Mouse (Mus musculus): ENCODE results near the gene Lmnb2.

The Lmnb2 gene

GRCm38 (mm10) chr10:80917779-80918434 is at the start of gene Lmnb2:
Gene Lmnb2, minus strand, starts transcription at chr10:80918245.
- peak; percentile 89 for DNase-seq

- no peak for DNase-seq
Measured at GRCm38 (mm10) chr10:80967101-80967656, 49.1 kb upstream of the Lmnb2 start.

- DNase-seq = no peak
Measured at GRCm38 (mm10) chr10:80966296-80966695, 48.3 kb upstream of the Lmnb2 start.

- no peak for DNase-seq
Measured at GRCm38 (mm10) chr10:80963031-80963975, 45.3 kb upstream of the Lmnb2 start.

GRCm38 (mm10) chr10:80962585-80962984 is 44.5 kb upstream of the Lmnb2 start:
- no peak for DNase-seq

- DNase-seq = no peak
Measured at GRCm38 (mm10) chr10:80962051-80962472, 44.0 kb upstream of the Lmnb2 start.

DNA sequence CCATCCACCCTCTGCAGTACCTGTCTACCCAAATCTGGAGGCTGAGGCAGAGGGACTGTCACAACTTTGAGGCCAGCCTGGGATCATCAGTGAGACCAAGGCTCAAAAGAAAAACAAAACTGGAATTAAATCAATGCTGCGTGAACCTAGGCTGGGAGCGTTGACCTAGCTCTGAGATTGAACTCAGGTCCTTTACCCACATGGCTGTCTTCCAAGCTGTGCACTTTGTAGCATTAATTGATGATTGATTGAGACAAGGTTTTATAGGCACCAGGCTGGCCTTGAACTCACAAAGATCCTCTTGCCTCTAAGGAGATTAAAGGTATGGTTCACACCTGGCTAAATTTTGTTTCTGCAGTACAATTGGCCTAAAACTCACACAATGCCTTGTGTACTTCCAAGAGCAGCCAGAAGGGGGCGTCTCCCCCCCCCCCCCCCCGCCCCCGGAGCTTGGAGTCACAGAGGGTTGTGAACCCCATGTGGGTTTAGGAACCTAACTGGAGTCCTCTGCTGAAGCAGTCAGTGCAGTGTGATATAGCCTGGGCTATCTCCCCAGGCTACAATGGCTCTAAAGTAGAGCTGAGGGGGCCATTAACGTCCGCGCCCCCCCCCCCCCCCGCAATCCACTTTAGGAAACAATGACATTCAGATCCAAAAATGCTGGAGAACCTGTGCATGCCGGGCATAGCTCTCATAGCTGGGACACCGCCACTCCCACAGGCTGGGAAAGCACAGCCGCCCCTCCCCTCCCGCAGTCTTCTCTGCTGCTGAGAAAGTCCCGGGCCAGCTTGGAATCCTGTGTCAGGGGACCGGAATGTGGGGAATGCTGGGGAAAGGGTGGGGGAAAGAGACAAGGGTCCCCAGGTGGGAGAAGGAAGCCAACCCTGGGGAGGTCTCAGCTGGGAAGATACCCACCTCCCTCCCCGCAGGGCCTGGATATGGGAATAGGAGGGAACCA is 42.8 kb upstream of the Lmnb2 start:
- no peak for DNase-seq

DNA sequence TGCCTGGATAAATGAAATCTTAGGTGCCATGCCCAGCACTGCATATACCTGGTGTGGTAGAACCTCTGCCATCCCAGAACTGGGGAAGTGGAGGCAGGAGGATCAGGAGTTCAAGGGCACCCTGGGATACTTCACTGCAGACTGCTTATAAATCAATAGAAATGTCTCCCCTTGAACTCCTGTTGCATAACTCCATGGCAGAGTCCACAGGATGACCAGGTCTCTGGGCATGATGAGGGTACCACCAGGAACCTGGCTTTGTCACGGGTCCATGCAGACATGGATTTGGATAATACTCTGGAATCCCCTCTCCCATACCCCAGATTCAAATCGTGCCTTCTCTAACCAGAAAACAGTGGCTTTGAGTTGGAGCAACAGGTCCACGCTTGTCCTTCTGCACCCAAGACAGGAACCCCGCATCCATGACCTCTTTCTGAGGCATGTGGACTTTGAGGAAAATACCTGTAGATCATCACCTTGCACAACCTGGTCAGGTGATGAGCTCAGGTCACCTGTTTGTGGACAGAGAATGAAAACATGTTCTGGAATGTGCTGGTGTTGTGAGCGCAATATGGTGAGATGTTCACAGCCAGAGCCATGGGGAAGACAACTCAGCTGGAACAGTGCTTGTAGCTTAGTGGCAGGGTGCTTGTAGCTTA is 41.1 kb upstream of the Lmnb2 start:
- DNase-seq = no peak

DNA sequence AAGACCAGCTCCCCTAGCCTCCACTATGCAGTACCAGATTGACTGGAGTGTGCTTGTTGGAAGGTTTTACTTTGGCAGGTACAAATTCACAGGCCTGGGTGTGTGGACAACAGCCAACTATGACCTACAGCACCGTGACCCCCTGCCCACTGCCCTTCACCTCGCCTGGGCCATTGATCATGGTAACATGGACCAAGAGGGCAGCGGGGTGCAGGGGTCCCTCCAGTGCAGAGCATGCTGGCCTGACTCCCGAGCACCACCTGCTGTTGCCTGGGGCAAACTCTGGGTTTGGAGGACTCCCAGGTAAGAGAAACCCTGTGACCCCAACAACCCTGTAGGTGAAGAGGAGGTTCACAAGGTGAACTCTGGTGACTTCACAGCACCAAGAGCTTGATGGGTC is 39.7 kb upstream of the Lmnb2 start:
- no peak for DNase-seq

- DNase-seq = no peak
Measured at GRCm38 (mm10) chr10:80956901-80957300, 38.9 kb upstream of the Lmnb2 start.

DNA sequence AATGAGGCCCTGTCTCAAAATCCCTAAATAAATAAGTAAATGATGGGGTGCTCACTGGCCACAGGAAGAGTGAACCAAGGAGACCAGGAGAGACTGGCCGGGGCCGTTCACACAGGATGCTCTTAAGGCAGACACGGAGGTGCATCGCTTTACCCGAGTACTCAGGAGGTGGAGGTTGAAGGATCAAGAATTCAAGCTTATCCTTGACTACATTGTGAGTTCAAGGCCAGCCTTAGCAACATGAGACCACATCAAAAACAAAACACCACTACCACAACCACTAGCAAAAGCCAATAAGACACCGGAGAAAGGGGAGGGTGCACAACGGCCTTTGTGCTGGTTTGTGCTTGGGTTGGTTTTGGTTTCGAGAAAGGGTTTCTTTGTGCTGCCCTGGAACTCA is 38.3 kb upstream of the Lmnb2 start:
- DNase-seq = no peak

- peak; percentile 56 for DNase-seq
Measured at GRCm38 (mm10) chr10:80955536-80955935, 37.5 kb upstream of the Lmnb2 start.

- DNase-seq = no peak
Measured at GRCm38 (mm10) chr10:80954843-80955242, 36.8 kb upstream of the Lmnb2 start.

GRCm38 (mm10) chr10:80954415-80954814 is 36.4 kb upstream of the Lmnb2 start:
- DNase-seq = no peak

- no peak for DNase-seq
Measured at GRCm38 (mm10) chr10:80952449-80952848, 34.4 kb upstream of the Lmnb2 start.

- no peak for DNase-seq
Measured at GRCm38 (mm10) chr10:80951761-80952390, 33.8 kb upstream of the Lmnb2 start.

DNA sequence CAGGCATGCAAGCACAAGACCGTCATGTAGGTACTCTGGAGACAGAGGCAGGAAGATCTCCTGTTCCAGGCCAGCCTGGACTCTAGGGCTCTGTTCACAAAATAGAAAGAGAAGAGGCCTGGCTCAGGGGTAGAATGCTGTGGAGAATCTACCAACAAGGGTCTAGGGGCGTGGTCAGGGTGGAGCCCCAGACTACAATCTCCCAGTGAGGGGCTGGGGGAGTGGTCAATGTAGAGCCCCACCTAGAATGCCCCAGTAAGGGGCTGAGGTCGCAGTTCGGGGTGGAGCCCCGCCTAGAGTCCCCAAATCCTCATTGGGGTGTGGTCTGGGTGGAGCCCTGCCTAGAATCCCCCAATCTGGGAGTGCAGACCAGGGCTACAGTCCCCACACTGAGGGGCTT is 32.3 kb upstream of the Lmnb2 start:
- no peak for DNase-seq

DNA sequence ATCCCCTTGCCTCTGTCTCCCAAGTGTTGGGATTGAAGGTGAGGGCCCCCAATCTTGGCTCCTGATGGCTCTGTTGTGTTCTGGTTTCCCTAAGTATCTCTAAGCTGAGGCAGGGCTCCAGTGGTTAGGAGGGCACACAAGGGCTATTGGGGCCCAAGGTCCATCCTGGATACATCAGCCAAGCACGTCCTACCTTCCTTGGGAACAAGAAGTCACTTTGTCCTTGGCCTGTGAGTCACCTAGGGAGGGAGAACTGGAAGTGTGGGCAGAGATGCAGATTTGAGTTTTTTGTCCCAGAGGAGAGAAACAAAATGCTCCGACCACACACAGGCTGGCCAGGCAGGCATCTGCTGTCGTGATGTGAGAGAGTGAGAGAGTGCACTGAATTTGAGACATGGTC is 31.0 kb upstream of the Lmnb2 start:
- DNase-seq = no peak

- DNase-seq = no peak
Measured at GRCm38 (mm10) chr10:80948570-80948969, 30.5 kb upstream of the Lmnb2 start.

DNA sequence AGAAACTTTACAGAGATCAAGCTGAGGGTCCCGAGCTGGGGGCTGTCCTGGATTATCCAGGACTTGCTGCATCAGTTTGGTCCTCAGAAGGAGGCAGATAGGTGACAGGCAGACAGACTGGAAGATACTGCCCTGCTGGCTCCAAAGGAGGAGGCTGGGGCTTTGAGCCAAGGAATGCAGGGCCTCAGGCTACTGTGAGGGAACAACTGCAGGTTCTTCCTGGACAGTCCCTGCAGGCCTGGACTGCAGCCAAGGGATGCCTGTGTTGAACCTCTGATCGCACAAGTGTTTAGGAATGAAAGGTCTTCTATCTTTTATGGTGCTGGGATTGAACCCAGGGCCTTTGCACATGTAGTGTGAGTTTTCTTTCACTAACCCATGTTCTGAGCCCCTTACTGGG is 29.8 kb upstream of the Lmnb2 start:
- no peak for DNase-seq

DNA sequence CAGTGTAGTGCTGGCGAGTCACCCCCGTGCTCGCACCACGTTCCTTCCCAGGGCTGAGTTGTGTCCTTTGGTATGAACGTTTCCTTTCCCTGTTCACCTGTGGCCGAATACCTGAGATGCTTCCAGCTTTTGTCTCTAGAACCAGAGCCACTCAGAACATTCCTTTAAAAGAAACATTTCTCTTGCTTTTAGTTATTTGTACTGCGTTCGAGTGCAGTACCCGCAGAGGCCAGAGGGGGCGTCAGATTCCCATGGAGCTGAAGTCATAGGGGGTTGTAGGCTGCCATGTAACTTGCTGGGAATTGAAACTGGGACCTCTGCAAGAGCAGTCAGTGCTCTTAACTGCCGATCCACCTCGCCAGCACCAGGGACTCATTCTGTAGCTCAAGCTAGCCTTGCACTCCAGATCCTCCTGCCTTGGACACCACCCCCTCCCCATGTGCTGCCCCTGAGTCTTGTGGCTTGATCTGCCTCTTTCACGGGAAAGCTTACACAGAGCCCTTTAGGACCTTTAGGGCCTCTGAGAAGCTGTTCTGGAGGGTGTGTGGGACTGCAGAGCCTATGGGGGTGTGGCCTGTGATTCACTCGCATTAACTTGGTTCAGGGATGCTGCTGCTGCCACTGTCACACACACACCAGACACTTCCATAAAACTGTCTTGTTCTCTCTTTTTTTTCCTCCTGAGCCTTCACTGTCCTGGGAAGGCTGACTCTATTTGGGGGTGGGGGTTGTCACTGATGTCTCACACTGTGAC is 28.8 kb upstream of the Lmnb2 start:
- DNase-seq = no peak

All from right cerebral cortex, adult 18-20 months (tissue).